Mouse (Mus musculus) right cerebral cortex, postnatal 14 days (tissue): ENCODE results near the gene C8a.
A peak's percentile ranks its signal among the peaks of the same experiment; 100 is the strongest.

Source experiments
- DNase-seq: peaks from one replicate; pipeline ENCODE4 v3.0.0; 2022

The C8a gene

GRCm38 (mm10) chr4:104838342-104838741, 37.9 kb downstream of the C8a start:
- no peak for DNase-seq

GRCm38 (mm10) chr4:104835096-104835495, 41.1 kb downstream of the C8a start:
- DNase-seq: no peak

GRCm38 (mm10) chr4:104828939-104829338, 47.3 kb downstream of the C8a start:
- DNase-seq: peak; percentile 56

- DNase-seq: no peak
These were observed 51.7 kb downstream of the C8a start for GRCm38 (mm10) chr4:104824381-104825077.

- DNase-seq: no peak
These were observed 52.5 kb downstream of the C8a start for GRCm38 (mm10) chr4:104823597-104824101.

- no peak for DNase-seq
These were observed 56.3 kb downstream of the C8a start for GRCm38 (mm10) chr4:104819891-104820290.

GRCm38 (mm10) chr4:104818986-104819385, 57.2 kb downstream of the C8a start:
- no peak for DNase-seq

GRCm38 (mm10) chr4:104817509-104817908, 58.7 kb downstream of the C8a start:
- no peak for DNase-seq

GRCm38 (mm10) chr4:104816519-104817232, 59.5 kb downstream of the C8a start:
- DNase-seq: no peak

- DNase-seq: no peak
These were observed 62.6 kb downstream of the C8a start for GRCm38 (mm10) chr4:104813617-104814016.

GRCm38 (mm10) chr4:104810710-104811286, 65.4 kb downstream of the C8a start:
- DNase-seq: no peak

- no peak for DNase-seq
These were observed 70.6 kb downstream of the C8a start for GRCm38 (mm10) chr4:104805414-104806257.

- DNase-seq: no peak
These were observed 72.1 kb downstream of the C8a start for GRCm38 (mm10) chr4:104804100-104804499.

GRCm38 (mm10) chr4:104801625-104802024, 74.6 kb downstream of the C8a start:
- DNase-seq: no peak

GRCm38 (mm10) chr4:104798951-104799350, 77.2 kb downstream of the C8a start:
- DNase-seq: no peak

GRCm38 (mm10) chr4:104792111-104792510, 84.1 kb downstream of the C8a start:
- no peak for DNase-seq

- no peak for DNase-seq
These were observed 93.9 kb downstream of the C8a start for GRCm38 (mm10) chr4:104782346-104782745.

- DNase-seq: no peak
These were observed 94.8 kb downstream of the C8a start for GRCm38 (mm10) chr4:104781441-104781840.

- DNase-seq: no peak
These were observed 96.7 kb downstream of the C8a start for GRCm38 (mm10) chr4:104779460-104779859.

- no peak for DNase-seq
These were observed 100.6 kb downstream of the C8a start for GRCm38 (mm10) chr4:104775601-104776000.

- no peak for DNase-seq
These were observed 105.9 kb downstream of the C8a start for GRCm38 (mm10) chr4:104770331-104770730.

- no peak for DNase-seq
These were observed 106.6 kb downstream of the C8a start for GRCm38 (mm10) chr4:104769602-104770001.

GRCm38 (mm10) chr4:104768190-104768589, 108.0 kb downstream of the C8a start:
- DNase-seq: no peak
